Mouse (Mus musculus) liver (tissue): ENCODE measurements at regions not wholly inside any gene's neighbourhood (a gene's known extent, or its start where the extent isn't known, plus 50 kb on each side); places are given as distances from the start of the nearest gene placed in this dataset.

Experiments
- DNase-seq: peaks from one replicate; pipeline ENCODE4 v3.0.0-alpha.2; 2020; ENCODE audit warnings: mixed read lengths

- DNase-seq, result peak; percentile 30
Measured at GRCm38 (mm10) chr6:6280812-6281568, 64.0 kb upstream of the Slc25a13 start.

GRCm38 (mm10) chr6:6279646-6280045 lies 62.7 kb upstream of the Slc25a13 start:
- DNase-seq, result no peak

- DNase-seq, result no peak
Measured at GRCm38 (mm10) chr6:6270545-6270944, 53.6 kb upstream of the Slc25a13 start.
